Mouse (Mus musculus) megakaryocyte progenitor cell, adult 5-6 weeks (primary cell): ENCODE measurements around the gene Tmem120a. TPM values are rescaled to one million over a fixed set of nuclear protein-coding genes. Genes with fewer than 3 reads are reported as not detected.

ENCODE experiments used
- ATAC-seq: replicated peaks from 2 replicates; pipeline ENCODE4 v1.8.0; 2016; ENCODE audit warnings: mild to moderate bottlenecking, moderate TSS enrichment, inconsistent platforms; ENCODE audit not compliant: poor library complexity
- total RNA-seq, 2 experiments: library from RNA; stranded (forward) in 1 of 2; stranded (reverse) in 1 of 2; fragments of 157-497, 149-512 nt in 1 of 2; fragments of 200-1000 nt in 1 of 2; gene quantifications; 2 replicates each; pipeline versions ENCODE4 v1.2.3 to v1.2.4; 2015 to 2017

Tmem120a gene
- total RNA-seq, 2 experiments from 2014 or later, result 8.2 to 11.6 TPM

- ATAC-seq, result no peak
Measured at GRCm38 (mm10) chr5:135711582-135712355, 32.5 kb downstream of the Tmem120a start.

GRCm38 (mm10) chr5:135710599-135711214 lies 33.5 kb downstream of the Tmem120a start:
- ATAC-seq, result peak; percentile 55

- ATAC-seq, result no peak
Measured at GRCm38 (mm10) chr5:135709716-135710115, 34.5 kb downstream of the Tmem120a start.

DNA sequence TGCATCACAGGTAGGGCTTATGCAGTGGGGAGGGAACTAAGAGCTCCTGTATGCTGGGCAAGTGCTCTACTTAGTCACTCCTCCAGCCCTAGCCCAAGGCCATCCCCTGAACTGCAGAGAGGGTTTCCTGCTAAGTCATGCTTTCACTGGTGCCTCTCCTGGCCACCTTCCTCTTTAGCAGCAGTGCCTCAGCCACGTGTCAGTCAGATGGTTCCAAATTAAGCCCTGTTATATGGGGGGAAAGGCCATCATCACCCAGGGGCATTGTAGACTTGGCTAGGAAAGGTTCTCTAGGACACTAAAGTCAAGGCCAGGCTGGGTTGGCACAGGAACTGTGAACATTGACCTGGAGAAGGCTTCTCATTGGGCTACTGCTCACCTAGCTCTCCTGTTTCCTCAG lies 36.4 kb downstream of the Tmem120a start:
- ATAC-seq, result peak; percentile 69

DNA sequence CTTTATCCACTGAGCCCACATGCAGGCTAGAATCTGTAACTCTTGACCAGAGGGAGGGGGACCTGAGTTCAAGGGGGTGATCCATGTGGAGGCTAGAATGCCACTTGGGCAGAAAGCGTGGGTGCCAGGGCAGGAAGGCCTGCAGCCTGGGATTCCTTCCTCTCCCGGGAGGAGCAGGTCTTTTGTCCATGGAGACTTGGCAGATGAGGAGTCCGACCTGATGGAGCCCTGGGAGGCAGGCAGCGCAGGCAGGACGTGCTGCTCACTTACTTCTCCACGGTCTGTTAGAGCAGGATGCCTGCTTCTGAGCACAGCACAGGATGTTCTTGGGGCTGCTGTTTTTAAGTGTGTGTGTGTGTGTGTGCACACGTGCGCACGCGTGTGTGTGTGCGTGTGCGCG lies 37.2 kb downstream of the Tmem120a start:
- ATAC-seq, result no peak

DNA sequence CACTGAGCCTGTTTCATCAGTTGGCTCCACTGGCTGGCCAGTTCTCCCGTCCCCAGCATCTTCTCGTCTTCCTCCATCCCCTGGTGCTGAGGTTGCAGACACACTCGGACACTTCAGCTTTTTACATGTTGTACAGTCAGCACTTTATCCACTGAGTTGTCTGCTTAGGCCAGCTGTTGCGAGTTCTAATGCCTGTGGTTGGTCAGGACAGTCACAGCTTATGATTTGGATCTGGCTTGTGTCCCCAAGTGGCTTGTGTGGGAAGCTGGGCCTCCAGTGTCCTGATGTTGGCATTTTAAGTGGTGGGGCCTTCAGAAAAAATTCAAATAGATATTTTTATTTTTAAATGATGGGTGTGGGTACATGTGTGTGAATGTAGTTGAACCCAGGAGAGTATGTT lies 38.9 kb downstream of the Tmem120a start:
- ATAC-seq, result no peak

- no peak for ATAC-seq
Measured at GRCm38 (mm10) chr5:135703431-135703830, 40.8 kb downstream of the Tmem120a start.

DNA sequence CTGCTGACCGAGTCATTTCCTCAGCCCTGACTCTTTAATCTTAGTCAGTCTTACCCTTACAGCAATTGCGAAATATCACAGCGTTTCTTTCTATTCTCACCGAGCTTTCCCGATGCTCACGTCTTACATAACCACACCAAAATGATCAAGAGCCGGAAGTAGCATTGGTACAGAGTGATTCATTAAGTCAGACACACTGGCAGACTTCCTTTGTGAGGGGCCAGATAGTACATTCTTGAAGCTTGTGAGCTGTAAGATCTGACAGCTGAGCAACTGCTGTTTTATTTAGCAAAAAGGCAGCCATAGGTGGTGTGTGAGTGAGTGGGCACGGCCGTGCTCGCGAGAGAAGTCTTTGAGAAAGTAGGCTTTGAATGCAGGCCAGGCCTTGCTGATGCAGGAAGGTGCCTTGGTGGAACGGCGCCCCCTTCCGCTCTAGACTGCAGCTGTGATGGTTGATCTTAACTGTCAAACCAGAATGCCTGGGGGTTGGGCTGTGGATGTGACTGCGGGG lies 41.5 kb downstream of the Tmem120a start:
- peak; percentile 88 for ATAC-seq

GRCm38 (mm10) chr5:135702190-135702589 lies 42.1 kb downstream of the Tmem120a start:
- no peak for ATAC-seq

DNA sequence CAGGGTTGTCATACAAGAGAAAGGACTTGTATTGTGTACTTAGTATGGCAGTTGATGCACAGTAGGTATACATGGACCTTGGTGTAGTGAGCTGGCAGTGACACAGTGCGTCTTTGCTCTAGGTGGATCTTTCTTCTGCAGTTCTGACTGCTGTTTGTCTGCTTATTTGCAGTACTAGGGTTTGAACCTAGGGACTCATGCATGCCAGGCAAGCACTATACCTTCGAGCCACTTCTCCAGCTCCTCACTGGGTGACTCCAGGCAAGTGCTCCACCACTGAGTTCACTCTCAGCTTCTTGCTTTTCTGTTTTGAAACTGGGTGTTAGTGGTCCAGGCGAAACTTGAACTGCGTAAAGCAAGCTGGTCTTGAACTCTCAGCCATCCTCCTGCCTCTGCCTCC lies 42.6 kb downstream of the Tmem120a start:
- no peak for ATAC-seq

DNA sequence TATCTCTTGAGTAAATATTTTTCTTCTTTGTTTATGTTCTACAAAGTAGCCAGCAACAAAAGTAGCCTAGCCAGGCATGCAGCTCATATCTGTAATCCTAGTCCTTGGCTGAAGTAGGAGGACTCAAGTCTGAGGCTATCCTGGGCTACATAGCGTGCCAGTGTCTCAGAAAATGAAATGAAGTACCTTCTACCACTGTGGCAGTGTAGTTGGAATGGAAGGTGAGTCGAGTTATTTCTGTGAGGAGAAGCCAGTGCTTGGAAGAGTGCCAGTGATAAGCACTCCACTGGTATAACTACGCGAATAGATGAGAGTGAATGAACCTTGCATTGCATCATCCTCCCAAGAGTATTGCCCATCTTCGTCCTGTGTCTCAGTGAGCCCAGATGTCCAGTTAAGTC lies 46.5 kb downstream of the Tmem120a start:
- peak; percentile 24; the same call in 1 of the 2 replicates for ATAC-seq

GRCm38 (mm10) chr5:135695277-135695721 lies 48.9 kb downstream of the Tmem120a start:
- no peak for ATAC-seq

DNA sequence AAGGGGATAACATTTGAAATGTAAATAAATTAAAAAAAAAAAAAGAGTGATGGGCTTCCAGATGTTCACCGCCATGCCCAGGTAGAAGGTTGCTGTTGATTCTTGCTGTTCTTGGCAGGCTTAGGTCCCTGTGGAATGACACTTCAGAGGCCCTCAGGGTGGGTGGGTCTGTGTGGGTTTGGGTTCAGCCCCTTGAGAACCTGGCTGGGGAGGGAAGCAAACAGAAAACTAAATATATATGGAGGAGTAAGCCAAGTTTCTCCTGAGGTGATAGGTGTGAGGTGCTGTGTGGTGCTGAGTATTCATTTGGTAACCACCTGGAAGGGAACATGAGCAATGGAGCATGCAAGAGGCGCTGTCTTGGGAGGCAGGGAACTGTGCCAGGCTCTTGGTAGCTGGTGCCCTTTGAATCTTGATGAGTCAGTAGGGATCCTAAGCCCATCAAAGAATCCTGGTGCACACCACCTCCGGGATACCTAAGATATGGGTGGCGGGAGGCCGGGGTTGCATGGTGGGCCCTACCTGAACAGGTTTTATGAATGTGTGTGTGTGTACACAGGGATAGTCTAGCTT lies 50.9 kb downstream of the Tmem120a start:
- ATAC-seq, result no peak

GRCm38 (mm10) chr5:135691266-135691665 lies 53.0 kb downstream of the Tmem120a start:
- no peak for ATAC-seq

- ATAC-seq, result no peak
Measured at GRCm38 (mm10) chr5:135690401-135690800, 53.8 kb downstream of the Tmem120a start.

Other genes with a start within 250 kb of the Tmem120a start
- 6.9 and 8.6 TPM in 2 replicates for gene Hip1, start 199.3 kb downstream of the Tmem120a start, total RNA-seq (2015)
- 9.4 and 10.6 TPM in 2 replicates for gene Hip1, start 199.3 kb downstream of the Tmem120a start, total RNA-seq (2017)
- not detected in 2 replicates for gene Ccl26, start 180.9 kb downstream of the Tmem120a start, total RNA-seq (2015)
- not detected in 2 replicates for gene Ccl26, start 180.9 kb downstream of the Tmem120a start, total RNA-seq (2017)
- 0.56 and 1.1 TPM in 2 replicates for gene Ccl24, start 171.4 kb downstream of the Tmem120a start, total RNA-seq (2015)
- gene Ccl24, start 171.4 kb downstream of the Tmem120a start, total RNA-seq (2017), result not detected in 2 replicates
- gene Rhbdd2, start 111.8 kb downstream of the Tmem120a start, total RNA-seq (2015), result 14.2 and 17.1 TPM in 2 replicates
- gene Rhbdd2, start 111.8 kb downstream of the Tmem120a start, total RNA-seq (2017), result 3.0 and 4.6 TPM in 2 replicates
- 12.7 and 21.3 TPM in 2 replicates for gene Por, start 74.4 kb downstream of the Tmem120a start, total RNA-seq (2015)
- gene Por, start 74.4 kb downstream of the Tmem120a start, total RNA-seq (2017), result 25.2 and 36.5 TPM in 2 replicates
- not detected in 2 replicates for gene Styxl1, start 33.9 kb upstream of the Tmem120a start, total RNA-seq (2015)
- not detected in 2 replicates for gene Styxl1, start 33.9 kb upstream of the Tmem120a start, total RNA-seq (2017)
- 415 and 419 TPM in 2 replicates for gene Mdh2, start 34.0 kb upstream of the Tmem120a start, total RNA-seq (2015)
- 185 and 192 TPM in 2 replicates for gene Mdh2, start 34.0 kb upstream of the Tmem120a start, total RNA-seq (2017)
- not detected in 2 replicates for gene Srrm3, start 62.4 kb upstream of the Tmem120a start, total RNA-seq (2015)
- not detected in 2 replicates for gene Srrm3, start 62.4 kb upstream of the Tmem120a start, total RNA-seq (2017)
- gene Hspb1, start 143.5 kb upstream of the Tmem120a start, total RNA-seq (2015), result not detected in 2 replicates
- gene Hspb1, start 143.5 kb upstream of the Tmem120a start, total RNA-seq (2017), result not detected in 2 replicates
- 124 and 130 TPM in 2 replicates for gene Ywhag, start 190.2 kb upstream of the Tmem120a start, total RNA-seq (2015)
- 87.4 and 88.3 TPM in 2 replicates for gene Ywhag, start 190.2 kb upstream of the Tmem120a start, total RNA-seq (2017)
- gene Ssc4d, start 230.1 kb upstream of the Tmem120a start, total RNA-seq (2015), result 3.3 and 6.8 TPM in 2 replicates
- 2.0 and 2.3 TPM in 2 replicates for gene Ssc4d, start 230.1 kb upstream of the Tmem120a start, total RNA-seq (2017)
- gene Zp3, start 235.7 kb upstream of the Tmem120a start, total RNA-seq (2015), result 0.10 TPM in 1 of 2 replicates, not detected in the other
- not detected in 2 replicates for gene Zp3, start 235.7 kb upstream of the Tmem120a start, total RNA-seq (2017)